Mouse (Mus musculus) limb, embryonic 14.5 days (tissue): Measurements from ENCODE around the gene Phlda3. TPM values are rescaled to one million over a fixed set of nuclear protein-coding genes. Genes with fewer than 3 reads are reported as not detected.

Source experiments
- ATAC-seq: fragments of 200-750 bp; cut with Nextera tagmentation; 2 replicates; pipeline ENCODE4 v1.8.0; 2017; ENCODE audit warnings: low read depth, moderate number of reproducible peaks, moderate TSS enrichment; ENCODE audit not compliant: low FRiP score
- DNase-seq: peaks from one replicate; pipeline ENCODE4 v3.0.0-alpha.2; 2015; ENCODE audit warnings: low spot score
- H3K27ac ChIP-seq: fragments of 300-500 bp; sonication (generic); replicated peaks from 2 replicates; pipeline ENCODE4 v1.5.1; 2014; ENCODE audit warnings: low read depth, mild to moderate bottlenecking, low read length, moderate library complexity, mixed read lengths
- H3K27me3 ChIP-seq: fragments of 300-500 bp; sonication (generic); 2 replicates; pipeline ENCODE4 v1.6.1; 2014; ENCODE audit warnings: low read length, mixed read lengths; ENCODE audit not compliant: control insufficient read depth, insufficient read depth
- H3K36me3 ChIP-seq: fragments of 300-500 bp; sonication (generic); 2 replicates; pipeline ENCODE4 v1.6.1; 2014; ENCODE audit warnings: mild to moderate bottlenecking, low read length, moderate library complexity, mixed read lengths; ENCODE audit not compliant: control insufficient read depth, insufficient read depth
- H3K4me1 ChIP-seq: fragments of 300-500 bp; sonication (generic); 2 replicates; pipeline ENCODE4 v1.6.1; 2014; ENCODE audit warnings: antibody characterized with exemption, low read length, mixed read lengths; ENCODE audit not compliant: control insufficient read depth, insufficient read depth
- H3K4me2 ChIP-seq: fragments of 300-500 bp; sonication (generic); replicated peaks from 2 replicates; pipeline ENCODE4 v1.6.1; 2014; ENCODE audit warnings: low read depth, mild to moderate bottlenecking, low read length, moderate library complexity; ENCODE audit not compliant: severe bottlenecking
- H3K4me3 ChIP-seq: fragments of 300-500 bp; sonication (generic); replicated peaks from 2 replicates; pipeline ENCODE4 v1.5.1; 2014; ENCODE audit warnings: low read length
- H3K9ac ChIP-seq: fragments of 300-500 bp; sonication (generic); 2 replicates; pipeline ENCODE4 v1.6.1; 2014; ENCODE audit warnings: mild to moderate bottlenecking, low read depth, low read length, moderate library complexity; ENCODE audit not compliant: severe bottlenecking
- H3K9me3 ChIP-seq: fragments of 300-500 bp; sonication (generic); 2 replicates; pipeline ENCODE4 v1.6.1; 2016; ENCODE audit warnings: low read length; ENCODE audit not compliant: control insufficient read depth
- POLR2A ChIP-seq: fragments of 200-500 bp; IDR thresholded peaks from 2 replicates; pipeline ENCODE4 v1.8.0; 2012; ENCODE audit warnings: inconsistent platforms, mild to moderate bottlenecking, moderate library complexity, borderline replicate concordance; ENCODE audit not compliant: insufficient read depth, insufficient read length; ENCODE audit errors: extremely low read depth
- WGBS: fragments of 180-500 bp; shearing (Covaris S2); extraction: QIAGEN DNeasy Blood & Tissue Kit; methylation state at CpG from one replicate; pipeline ENCODE4 v1.1.7; 2014; 5-methylcytosine and 5-hydroxymethylcytosine counted together
- polyA plus RNA-seq, 2 experiments: library from polyadenylated mRNA; depleted of rRNA in 1 of 2; stranded (reverse) in 1 of 2; unstranded in 1 of 2; fragments of >200 nt; fragmentation: Nextera tagmentation in 1 of 2; extraction: Ambion mirVana in 1 of 2; gene quantifications; 2 replicates each; pipeline versions ENCODE4 v1.2.1 to v1.2.3; 2012 to 2014

The Phlda3 gene
- polyA plus RNA-seq, 2 experiments = 60.6 to 87.4 TPM

- DNase-seq = no peak
- H3K27me3 ChIP-seq = no peaks in the 10 kb centered on the region
- no peaks in the 10 kb centered on the region for H3K36me3 ChIP-seq
- TF ChIP-seq POLR2A = no peak
- peaks cover 28% of the 10 kb centered on the region for H3K4me1 ChIP-seq
- 32% methylated on average over 8 of the region's 8 CpGs for WGBS
- H3K9ac ChIP-seq = no peak overlapping the region
- peak; percentile 17; the same call in 1 of the 2 replicates for ATAC-seq
- peak overlapping the region; percentile 14; the same call in 1 of the 2 replicates for H3K4me3 ChIP-seq
- H3K4me2 ChIP-seq = no peak overlapping the region
- H3K27ac ChIP-seq = no peak overlapping the region
- H3K9me3 ChIP-seq = no peaks in the 10 kb centered on the region
Measured at GRCm38 (mm10) chr1:135799109-135799627, 33.2 kb downstream of the Phlda3 start.

- peak; percentile 60 for ATAC-seq
- no peak overlapping the region for H3K4me2 ChIP-seq
- H3K9me3 ChIP-seq = no peaks in the 10 kb centered on the region
- WGBS = 44% methylated on average over 8 of the region's 8 CpGs
- peaks cover 22% of the 10 kb centered on the region for H3K4me1 ChIP-seq
- H3K27me3 ChIP-seq = no peaks in the 10 kb centered on the region
- H3K9ac ChIP-seq = no peak overlapping the region; the same call in 1 of the 2 replicates
- H3K27ac ChIP-seq = no peak overlapping the region
- no peak for TF ChIP-seq POLR2A
- peak overlapping the region; percentile 14; the same call in 1 of the 2 replicates for H3K4me3 ChIP-seq
- H3K36me3 ChIP-seq = no peaks in the 10 kb centered on the region
- DNase-seq = peak; percentile 53
Measured at GRCm38 (mm10) chr1:135800192-135800950, 34.5 kb downstream of the Phlda3 start.

- Histone ChIP-seq H3K4me3 (no peak overlapping the region), H3K4me2 (no peak overlapping the region), H3K36me3 (no peaks in the 10 kb centered on the region), H3K9ac (no peak overlapping the region), H3K27ac (no peak overlapping the region), H3K27me3 (no peaks in the 10 kb centered on the region), H3K9me3 (no peaks in the 10 kb centered on the region), H3K4me1 (no peaks in the 10 kb centered on the region)
- 15% methylated on average over 10 of the region's 10 CpGs for WGBS
- ATAC-seq (no peak), DNase-seq (no peak)
- no peak for TF ChIP-seq POLR2A
Measured at GRCm38 (mm10) chr1:135807546-135807945, 41.6 kb downstream of the Phlda3 start.

GRCm38 (mm10) chr1:135810180-135810579 lies 44.3 kb downstream of the Phlda3 start:
- Histone ChIP-seq H3K9ac (no peak overlapping the region), H3K27ac (no peak overlapping the region), H3K4me2 (no peak overlapping the region), H3K36me3 (no peaks in the 10 kb centered on the region), H3K27me3 (no peaks in the 10 kb centered on the region), H3K4me3 (no peak overlapping the region), H3K9me3 (no peaks in the 10 kb centered on the region), H3K4me1 (no peaks in the 10 kb centered on the region)
- WGBS = 26% methylated on average over 2 of the region's 2 CpGs
- no peak for ATAC-seq
- no peak for DNase-seq
- TF ChIP-seq POLR2A = no peak

- Histone ChIP-seq H3K27me3 (no peaks in the 10 kb centered on the region), H3K4me1 (no peaks in the 10 kb centered on the region), H3K9ac (no peak overlapping the region), H3K36me3 (no peaks in the 10 kb centered on the region), H3K27ac (no peak overlapping the region), H3K4me2 (no peak overlapping the region), H3K4me3 (no peak overlapping the region), H3K9me3 (no peaks in the 10 kb centered on the region)
- WGBS = 27% methylated on average over 7 of the region's 7 CpGs
- ATAC-seq (no peak), DNase-seq (peak; percentile 70)
- TF ChIP-seq POLR2A = no peak
Measured at GRCm38 (mm10) chr1:135811016-135811646, 45.2 kb downstream of the Phlda3 start.
